Mouse (Mus musculus) liver, embryonic 14.5 days (tissue): ENCODE measurements around the gene Hipk2.

ENCODE experiments used
- CTCF ChIP-seq: IDR thresholded peaks from 2 replicates; pipeline ENCODE4 v1.5.1; 2016; ENCODE audit warnings: antibody characterized with exemption, low read depth, control low read depth
- EP300 ChIP-seq: IDR thresholded peaks from 2 replicates; pipeline ENCODE4 v1.6.1; 2016; ENCODE audit warnings: antibody characterized with exemption, low read depth

- TF ChIP-seq CTCF (no peak), EP300 (no peak)
These were observed 204.0 kb downstream of the Hipk2 start for GRCm38 (mm10) chr6:38672011-38672410.
